Mouse (Mus musculus): Measurements from ENCODE around the gene Ifi35.
"Not testable (repeated sequence)": the region's sequence is repeated elsewhere in the genome, so short reads cannot be mapped to it uniquely, and the experiment has no call there.

Gene Ifi35

GRCm38 (mm10) chr11:101448274-101448746, at the start of gene Ifi35:
TSS of gene Ifi35 (plus strand) at chr11:101448407.
- peak; percentile 74 to 78 for DNase-seq

GRCm38 (mm10) chr11:101415306-101415705, 32.9 kb upstream of the Ifi35 start:
- DNase-seq, result no peak

GRCm38 (mm10) chr11:101416433-101417100, 31.6 kb upstream of the Ifi35 start:
- DNase-seq, result no peak

GRCm38 (mm10) chr11:101417101-101417855, 30.9 kb upstream of the Ifi35 start, which contains the start of gene Aarsd1:
TSS of gene Aarsd1 (minus strand) at chr11:101417615.
- DNase-seq, result peak; percentile 86

- DNase-seq, result no peak
Observed at GRCm38 (mm10) chr11:101418991-101419390, 29.2 kb upstream of the Ifi35 start.

- no peak for DNase-seq
Observed at GRCm38 (mm10) chr11:101419610-101420009, 28.6 kb upstream of the Ifi35 start.

GRCm38 (mm10) chr11:101420148-101420547, 28.1 kb upstream of the Ifi35 start:
- DNase-seq, result no peak

- DNase-seq, result peak in 1 of 2 experiments; percentile 15
Observed at GRCm38 (mm10) chr11:101424105-101424851, 23.9 kb upstream of the Ifi35 start, which contains the start of gene Gm27029. TSS of gene Gm27029 (minus strand) at chr11:101424796.

GRCm38 (mm10) chr11:101424925-101425813, 23.0 kb upstream of the Ifi35 start, which contains the start of the genes Rundc1 and Ptges3l:
TSS of gene Rundc1 (plus strand) at chr11:101425085.
TSS of gene Ptges3l (minus strand) at chr11:101425333.
- peak; percentile 99 for DNase-seq

- DNase-seq, result no peak
Observed at GRCm38 (mm10) chr11:101426165-101426564, 22.0 kb upstream of the Ifi35 start.

GRCm38 (mm10) chr11:101431327-101431726, 16.9 kb upstream of the Ifi35 start:
- no peak for DNase-seq

- no peak for DNase-seq
Observed at GRCm38 (mm10) chr11:101433396-101433795, 14.8 kb upstream of the Ifi35 start.

GRCm38 (mm10) chr11:101435831-101436230, 12.4 kb upstream of the Ifi35 start:
- DNase-seq, result no peak

- DNase-seq, result no peak
Observed at GRCm38 (mm10) chr11:101436916-101437315, 11.3 kb upstream of the Ifi35 start.

GRCm38 (mm10) chr11:101438006-101438405, 10.2 kb upstream of the Ifi35 start:
- DNase-seq, result not testable (repeated sequence)

- DNase-seq, result not testable (repeated sequence)
Observed at GRCm38 (mm10) chr11:101441450-101442126, 6.6 kb upstream of the Ifi35 start.

- peak; percentile 95 to 96 for DNase-seq
Observed at GRCm38 (mm10) chr11:101442127-101442693, 6.0 kb upstream of the Ifi35 start, which contains the start of gene Rpl27. TSS of gene Rpl27 (plus strand) at chr11:101442298.

- DNase-seq, result no peak
Observed at GRCm38 (mm10) chr11:101442760-101443159, 5.4 kb upstream of the Ifi35 start.

- DNase-seq, result no peak
Observed at GRCm38 (mm10) chr11:101446319-101446718, 1.9 kb upstream of the Ifi35 start.

- DNase-seq, result not testable (repeated sequence)
Observed at GRCm38 (mm10) chr11:101446860-101447259, 1.3 kb upstream of the Ifi35 start.

- no peak for DNase-seq
Observed at GRCm38 (mm10) chr11:101447786-101448185, 421 bp upstream of the Ifi35 start.

Data from B cell, adult 2 months (primary cell).